Mouse (Mus musculus) lung, postnatal 25 days (tissue): Measurements from ENCODE around the gene Ank.

Source experiments
- DNase-seq: peaks from one replicate; pipeline ENCODE4 v3.0.0; 2022; ENCODE audit warnings: low spot score

The Ank gene

GRCm38 (mm10) chr15:27497300-27497997 lies 31.0 kb downstream of the Ank start:
- no peak for DNase-seq

- no peak for DNase-seq
Measured at GRCm38 (mm10) chr15:27498078-27498477, 31.6 kb downstream of the Ank start.

- no peak for DNase-seq
Measured at GRCm38 (mm10) chr15:27500390-27500789, 33.9 kb downstream of the Ank start.

GRCm38 (mm10) chr15:27502338-27502737 lies 35.9 kb downstream of the Ank start:
- no peak for DNase-seq

- peak; percentile 21 for DNase-seq
Measured at GRCm38 (mm10) chr15:27503221-27503620, 36.7 kb downstream of the Ank start.

- DNase-seq = no peak
Measured at GRCm38 (mm10) chr15:27503801-27504730, 37.6 kb downstream of the Ank start.

GRCm38 (mm10) chr15:27506127-27506886 lies 39.8 kb downstream of the Ank start:
- DNase-seq = no peak

GRCm38 (mm10) chr15:27506893-27507596 lies 40.6 kb downstream of the Ank start:
- no peak for DNase-seq

GRCm38 (mm10) chr15:27508169-27508568 lies 41.7 kb downstream of the Ank start:
- DNase-seq = no peak

- no peak for DNase-seq
Measured at GRCm38 (mm10) chr15:27508982-27509381, 42.5 kb downstream of the Ank start.

- no peak for DNase-seq
Measured at GRCm38 (mm10) chr15:27516927-27517326, 50.5 kb downstream of the Ank start.

GRCm38 (mm10) chr15:27518026-27518425 lies 51.5 kb downstream of the Ank start:
- DNase-seq = no peak

- no peak for DNase-seq
Measured at GRCm38 (mm10) chr15:27519857-27520256, 53.4 kb downstream of the Ank start.

GRCm38 (mm10) chr15:27525233-27526005 lies 58.9 kb downstream of the Ank start:
- DNase-seq = no peak

GRCm38 (mm10) chr15:27528896-27529295 lies 62.4 kb downstream of the Ank start:
- no peak for DNase-seq

GRCm38 (mm10) chr15:27530023-27530422 lies 63.5 kb downstream of the Ank start:
- no peak for DNase-seq

- no peak for DNase-seq
Measured at GRCm38 (mm10) chr15:27533036-27533435, 66.6 kb downstream of the Ank start.

GRCm38 (mm10) chr15:27535681-27536080 lies 69.2 kb downstream of the Ank start:
- DNase-seq = no peak

- DNase-seq = no peak
Measured at GRCm38 (mm10) chr15:27536186-27536585, 69.7 kb downstream of the Ank start.

GRCm38 (mm10) chr15:27536771-27537170 lies 70.3 kb downstream of the Ank start:
- DNase-seq = no peak
